Mouse (Mus musculus): Measurements from ENCODE around the gene Gm10801.
"Not testable (repeated sequence)": the region's sequence is repeated elsewhere in the genome, so short reads cannot be mapped to it uniquely, and the experiment has no call there.

The Gm10801 gene

DNA sequence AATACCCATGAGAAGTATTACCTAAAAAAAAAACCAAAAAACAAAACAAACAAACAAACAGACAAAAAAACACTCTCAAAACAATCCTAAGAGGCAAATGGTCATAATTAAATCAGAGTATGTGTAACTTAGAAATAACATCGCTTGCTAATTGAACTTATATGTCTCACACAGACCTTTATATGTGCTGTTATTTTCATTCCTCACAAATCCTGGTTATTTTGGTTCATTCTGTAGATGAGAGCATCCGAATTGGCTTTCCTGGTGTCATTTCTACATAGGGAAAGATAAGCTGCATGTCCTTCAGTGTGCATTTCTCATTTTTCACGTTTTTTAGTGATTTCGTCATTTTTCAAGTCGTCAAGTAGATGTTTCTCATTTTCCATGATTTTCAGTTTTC, at the start of gene Gm10801:
Gene Gm10801, plus strand, starts transcription at position 301 of the 400 bp plus-strand sequence.
- DNase-seq, result not testable (repeated sequence)

DNA sequence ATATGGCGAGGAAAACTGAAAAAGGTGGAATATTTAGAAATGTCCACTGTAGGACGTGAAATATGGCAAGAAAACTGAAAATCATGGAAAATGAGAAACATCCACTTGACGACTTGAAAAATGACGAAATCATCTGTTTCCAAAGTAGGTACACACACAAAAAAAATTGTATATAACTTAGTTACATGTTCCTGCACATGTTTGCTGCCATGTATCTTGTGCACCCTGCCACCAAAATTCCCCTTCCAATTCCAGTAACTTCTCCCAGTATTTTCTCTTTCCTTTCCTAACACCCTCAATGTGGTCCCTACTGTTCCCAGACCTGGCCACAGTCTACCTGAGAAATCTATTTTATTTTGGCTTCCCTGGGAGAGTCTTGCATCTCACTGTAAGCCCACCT, 5.2 kb downstream of the Gm10801 start, which contains the start of gene Gm10800:
Gene Gm10800, minus strand, starts transcription at position 101 of the 400 bp plus-strand sequence.
- DNase-seq, result not testable (repeated sequence)

DNA sequence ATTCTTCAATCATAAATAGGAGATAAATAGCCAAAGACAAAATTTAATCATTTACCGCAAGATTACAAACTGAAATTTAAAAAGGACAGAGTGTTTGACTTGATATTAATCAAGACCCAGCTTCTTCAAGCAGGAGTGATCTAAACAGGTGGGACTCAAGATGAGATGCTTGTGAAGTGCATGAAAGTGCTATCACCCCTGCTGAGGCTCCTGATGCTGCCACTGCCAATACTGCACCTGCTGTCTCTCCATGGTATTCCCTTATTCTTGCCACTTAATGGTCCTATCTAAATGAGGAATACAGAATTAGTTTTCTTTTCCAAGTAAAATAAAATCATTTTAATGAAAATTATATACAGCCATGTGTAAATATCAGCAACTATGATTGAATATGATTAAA, 35.5 kb downstream of the Gm10801 start:
- peak; percentile 66 to 77 for DNase-seq

Data from cerebellum, postnatal 25 days (tissue).